Mouse (Mus musculus) forebrain, embryonic 15.5 days (tissue): ENCODE results near the gene Pkig. TPM values are rescaled to one million over a fixed set of nuclear protein-coding genes. Genes with fewer than 3 reads are reported as not detected.

Experiments
- ATAC-seq: fragments of 200-750 bp; cut with Nextera tagmentation; replicated peaks from 2 replicates; pipeline ENCODE4 v1.8.0; 2017; ENCODE audit warnings: mild to moderate bottlenecking, moderate TSS enrichment, moderate library complexity
- H3K27ac ChIP-seq: fragments of 300-500 bp; sonication (generic); replicated peaks from 2 replicates; pipeline ENCODE4 v1.5.1; 2015; ENCODE audit warnings: mild to moderate bottlenecking, inconsistent platforms
- H3K27me3 ChIP-seq: fragments of 300-500 bp; sonication (generic); 2 replicates; pipeline ENCODE4 v1.6.1; 2015; ENCODE audit warnings: inconsistent platforms
- H3K36me3 ChIP-seq: fragments of 300-500 bp; sonication (generic); 2 replicates; pipeline ENCODE4 v1.6.1; 2015; ENCODE audit warnings: mild to moderate bottlenecking, inconsistent platforms
- H3K4me1 ChIP-seq: fragments of 300-500 bp; sonication (generic); 2 replicates; pipeline ENCODE4 v1.6.1; 2015; ENCODE audit warnings: inconsistent platforms
- H3K4me2 ChIP-seq: fragments of 300-500 bp; sonication (generic); replicated peaks from 2 replicates; pipeline ENCODE4 v1.6.1; 2015; ENCODE audit warnings: mild to moderate bottlenecking, inconsistent platforms
- H3K4me3 ChIP-seq: fragments of 300-500 bp; sonication (generic); 2 replicates; pipeline ENCODE4 v1.5.1; 2015; ENCODE audit warnings: mild to moderate bottlenecking, inconsistent platforms
- H3K9ac ChIP-seq: fragments of 300-500 bp; sonication (generic); replicated peaks from 2 replicates; pipeline ENCODE4 v1.6.1; 2015; ENCODE audit warnings: mild to moderate bottlenecking, inconsistent platforms
- H3K9me3 ChIP-seq: fragments of 300-500 bp; sonication (generic); 2 replicates; pipeline ENCODE4 v1.6.1; 2016; ENCODE audit warnings: inconsistent platforms
- WGBS: fragments of 180-500 bp; shearing (Covaris S2); methylation state at CpG from one replicate; pipeline ENCODE4 v1.1.7; 2015; ENCODE audit warnings: mixed read lengths; 5-methylcytosine and 5-hydroxymethylcytosine counted together
- polyA plus RNA-seq: library from polyadenylated mRNA; unstranded; fragments of >200 nt; fragmentation: Nextera tagmentation; extraction: Ambion mirVana; gene quantifications from 2 replicates; pipeline ENCODE4 v1.2.1, GENCODE M21; 2015

Pkig gene
- polyA plus RNA-seq, 1 experiment from 2014 or later: 157 TPM

DNA sequence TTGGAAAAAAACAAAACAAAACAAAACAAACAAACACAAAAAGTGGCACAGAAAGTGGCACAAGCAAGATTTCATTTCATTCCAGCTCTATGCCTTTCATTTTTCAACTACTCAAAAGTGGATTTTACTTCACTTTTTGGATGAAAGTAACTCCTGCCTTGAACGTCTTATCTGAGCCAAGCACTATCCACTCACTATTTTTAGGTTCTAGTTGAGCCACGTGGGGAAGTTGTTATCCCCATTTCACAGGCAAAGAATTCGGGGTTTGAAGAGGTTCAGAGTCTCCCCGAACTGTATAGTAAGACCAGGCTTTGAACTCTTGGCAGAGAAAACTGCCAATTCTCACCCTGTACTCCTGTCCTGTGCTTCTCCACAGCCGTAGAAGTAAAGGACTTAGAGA lies 50.1 kb downstream of the Pkig start:
- no peaks in the 10 kb centered on the region for H3K9me3 ChIP-seq
- H3K4me3 ChIP-seq: no peak overlapping the region
- no peaks in the 10 kb centered on the region for H3K36me3 ChIP-seq
- ATAC-seq: no peak
- no peak overlapping the region for H3K9ac ChIP-seq
- WGBS: 93% methylated on average over 5 of the region's 5 CpGs
- no peak overlapping the region for H3K4me2 ChIP-seq
- H3K27ac ChIP-seq: no peak overlapping the region
- H3K27me3 ChIP-seq: no peaks in the 10 kb centered on the region
- no peaks in the 10 kb centered on the region for H3K4me1 ChIP-seq

DNA sequence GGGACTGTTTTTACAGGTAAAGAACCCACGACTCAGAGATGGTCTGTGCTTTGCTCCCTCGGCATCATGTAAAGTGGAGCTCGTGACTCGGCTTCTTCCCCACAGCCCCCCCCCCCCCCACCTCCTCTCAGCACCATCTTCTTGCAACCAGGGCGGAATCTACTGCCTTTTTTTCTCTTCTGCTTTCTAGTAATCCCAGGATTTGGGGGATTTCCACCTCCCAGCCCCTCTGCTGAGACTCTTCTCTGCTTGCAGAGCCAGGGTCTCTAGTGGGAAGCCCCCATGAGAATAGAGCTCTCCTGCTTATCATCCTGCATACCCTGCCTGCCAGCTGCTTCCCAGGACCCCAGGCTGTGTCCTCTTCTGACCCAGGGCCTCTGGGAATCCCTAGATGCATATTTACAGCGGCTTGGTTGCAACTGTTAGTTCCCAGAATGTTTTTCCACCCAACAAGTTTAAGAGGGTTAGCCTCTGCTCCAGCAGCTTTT lies 50.6 kb downstream of the Pkig start:
- no peaks in the 10 kb centered on the region for H3K9me3 ChIP-seq
- 77% methylated on average over 6 of the region's 6 CpGs for WGBS
- no peak for ATAC-seq

DNA sequence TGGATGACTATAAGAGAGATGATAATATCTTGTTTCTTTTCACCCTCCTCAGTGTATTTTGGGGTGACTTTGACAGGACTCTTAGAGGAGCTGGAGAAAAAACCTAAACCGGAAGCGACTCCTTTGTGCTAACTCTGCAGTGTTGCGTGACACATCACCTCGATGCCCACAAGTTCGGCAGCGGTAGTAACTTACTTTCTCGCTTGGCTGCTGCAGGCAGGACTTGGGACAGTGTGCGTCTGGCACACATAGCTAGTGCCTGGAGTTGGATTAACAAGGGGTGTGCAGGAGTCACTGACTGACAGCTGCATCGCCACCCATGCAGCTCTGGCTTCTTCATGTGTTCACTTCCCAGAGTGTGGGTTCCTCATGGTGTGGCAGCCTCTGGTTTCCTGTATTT lies 51.8 kb downstream of the Pkig start:
- Histone ChIP-seq H3K9ac (no peak overlapping the region), H3K36me3 (no peaks in the 10 kb centered on the region), H3K27me3 (no peaks in the 10 kb centered on the region), H3K4me1 (no peaks in the 10 kb centered on the region), H3K4me3 (no peak overlapping the region), H3K27ac (no peak overlapping the region), H3K4me2 (no peak overlapping the region), H3K9me3 (no peaks in the 10 kb centered on the region)
- no peak for ATAC-seq
- WGBS: 91% methylated on average over 9 of the region's 9 CpGs

More for the DNA sequence above, 50.6 kb downstream of the Pkig start:
- Histone ChIP-seq H3K4me3 (no peak overlapping the region), H3K4me2 (no peak overlapping the region), H3K36me3 (no peaks in the 10 kb centered on the region), H3K4me1 (no peaks in the 10 kb centered on the region), H3K27ac (no peak overlapping the region), H3K9ac (no peak overlapping the region), H3K27me3 (no peaks in the 10 kb centered on the region)

DNA sequence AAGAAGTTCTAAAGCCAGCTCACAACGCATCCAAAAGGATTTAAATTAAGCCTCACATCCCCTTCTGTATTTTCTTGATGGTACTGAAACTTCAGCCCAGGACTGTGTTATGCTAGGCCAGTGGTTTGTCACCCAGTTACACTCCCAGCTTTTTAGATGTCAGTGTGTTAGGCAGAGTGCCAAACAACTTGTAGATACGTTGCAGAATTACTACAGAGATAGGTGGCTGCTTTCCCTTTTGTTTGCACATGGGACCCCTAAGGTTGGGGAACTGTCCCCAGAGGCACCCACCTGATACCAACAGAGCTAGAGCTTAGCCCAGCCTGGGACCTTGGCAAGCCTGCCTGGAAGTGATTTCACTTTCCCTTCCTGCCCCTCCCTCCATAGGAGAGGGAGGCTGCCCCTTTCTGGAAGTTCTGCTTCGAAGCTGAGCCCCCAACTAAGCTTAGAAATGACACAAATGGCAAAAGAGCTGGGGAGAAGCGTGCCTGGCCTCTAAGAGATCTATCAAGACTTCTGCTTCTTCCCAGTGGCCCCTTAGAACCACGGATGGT lies 52.5 kb downstream of the Pkig start:
- WGBS: 85% methylated on average over 5 of the region's 5 CpGs
- no peak for ATAC-seq

DNA sequence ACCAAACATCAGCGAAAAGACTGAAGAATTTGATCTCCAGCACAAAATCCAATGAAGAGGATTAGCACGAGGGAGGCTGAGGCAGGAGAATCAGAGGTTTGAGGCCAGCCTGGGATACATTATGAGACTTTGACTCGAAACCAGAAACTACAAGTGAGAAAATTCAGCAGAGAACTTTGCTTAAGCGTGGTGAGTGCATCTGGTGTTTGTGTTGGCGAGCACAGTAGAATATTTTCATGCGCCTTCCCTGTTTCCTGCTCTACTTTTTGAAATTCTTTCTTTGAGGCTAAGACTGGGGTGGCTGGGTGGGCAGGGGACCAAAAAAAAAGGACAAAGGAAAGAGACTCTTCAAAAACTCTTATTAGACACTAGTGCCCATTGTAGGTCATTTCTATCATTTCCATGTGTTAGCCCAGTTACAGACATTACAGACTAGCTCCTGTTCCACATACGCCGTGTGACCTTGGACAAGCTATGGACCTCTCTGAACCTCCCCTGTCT lies 53.2 kb downstream of the Pkig start:
- no peak overlapping the region for H3K4me3 ChIP-seq
- no peak overlapping the region for H3K27ac ChIP-seq
- no peaks in the 10 kb centered on the region for H3K9me3 ChIP-seq
- H3K4me1 ChIP-seq: no peaks in the 10 kb centered on the region
- 89% methylated on average over 8 of the region's 8 CpGs for WGBS
- no peak for ATAC-seq
- no peak overlapping the region for H3K9ac ChIP-seq
- H3K27me3 ChIP-seq: no peaks in the 10 kb centered on the region
- no peak overlapping the region for H3K4me2 ChIP-seq
- no peaks in the 10 kb centered on the region for H3K36me3 ChIP-seq

More for the DNA sequence above, 52.5 kb downstream of the Pkig start:
- H3K9me3 ChIP-seq: no peaks in the 10 kb centered on the region
- no peak overlapping the region for H3K4me2 ChIP-seq
- H3K4me1 ChIP-seq: no peaks in the 10 kb centered on the region
- no peak overlapping the region for H3K4me3 ChIP-seq
- H3K27ac ChIP-seq: no peak overlapping the region
- H3K9ac ChIP-seq: no peak overlapping the region
- H3K27me3 ChIP-seq: no peaks in the 10 kb centered on the region
- no peaks in the 10 kb centered on the region for H3K36me3 ChIP-seq

DNA sequence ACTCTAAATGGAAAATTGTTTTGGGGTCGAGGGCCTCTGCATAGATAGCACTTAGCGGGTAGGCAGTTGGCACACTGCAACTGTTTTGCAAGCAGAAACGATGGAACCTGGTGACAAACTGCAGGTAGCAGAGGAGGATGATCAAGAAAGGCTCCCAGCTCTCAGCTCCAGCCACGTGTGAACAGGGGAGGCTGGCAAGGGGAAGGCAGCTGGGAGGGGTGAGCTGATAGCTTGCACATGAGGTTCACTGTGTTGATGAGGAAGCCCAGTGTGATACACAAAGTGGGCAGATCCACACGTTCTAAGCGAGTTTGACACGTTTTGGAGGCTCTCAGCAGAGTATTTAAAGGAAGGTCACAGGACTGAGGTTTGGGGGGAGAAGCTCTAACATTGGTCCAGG lies 54.3 kb downstream of the Pkig start:
- H3K4me2 ChIP-seq: no peak overlapping the region
- WGBS: 79% methylated on average over 7 of the region's 7 CpGs
- H3K9me3 ChIP-seq: no peaks in the 10 kb centered on the region
- no peak overlapping the region for H3K27ac ChIP-seq
- no peak overlapping the region for H3K9ac ChIP-seq
- no peaks in the 10 kb centered on the region for H3K27me3 ChIP-seq
- H3K4me1 ChIP-seq: no peaks in the 10 kb centered on the region
- no peak overlapping the region for H3K4me3 ChIP-seq
- no peak for ATAC-seq
- no peaks in the 10 kb centered on the region for H3K36me3 ChIP-seq

DNA sequence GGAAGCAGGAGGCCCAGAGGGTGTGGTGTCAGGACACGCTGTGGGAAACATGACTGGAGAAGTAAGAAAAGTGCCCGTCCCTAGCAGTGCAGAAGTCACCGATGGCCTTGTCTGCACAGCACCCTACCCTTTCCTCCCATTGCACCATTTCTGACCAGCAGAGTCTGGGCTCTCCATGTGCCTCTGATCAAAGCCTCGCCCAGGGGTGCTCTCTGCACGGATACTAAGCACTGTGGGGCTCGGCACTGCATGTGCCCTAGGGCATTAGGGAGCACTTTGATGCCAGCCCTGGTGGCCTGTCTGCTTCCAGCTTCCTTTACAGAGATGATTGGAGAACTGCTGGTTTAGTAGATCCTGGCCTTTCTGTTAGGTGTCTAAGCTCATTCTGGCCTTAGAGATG lies 54.7 kb downstream of the Pkig start:
- Histone ChIP-seq H3K9me3 (no peaks in the 10 kb centered on the region), H3K4me3 (no peak overlapping the region), H3K27me3 (no peaks in the 10 kb centered on the region), H3K27ac (no peak overlapping the region), H3K4me2 (no peak overlapping the region), H3K4me1 (no peaks in the 10 kb centered on the region), H3K9ac (no peak overlapping the region), H3K36me3 (no peaks in the 10 kb centered on the region)
- WGBS: 85% methylated on average over 6 of the region's 6 CpGs
- ATAC-seq: no peak

DNA sequence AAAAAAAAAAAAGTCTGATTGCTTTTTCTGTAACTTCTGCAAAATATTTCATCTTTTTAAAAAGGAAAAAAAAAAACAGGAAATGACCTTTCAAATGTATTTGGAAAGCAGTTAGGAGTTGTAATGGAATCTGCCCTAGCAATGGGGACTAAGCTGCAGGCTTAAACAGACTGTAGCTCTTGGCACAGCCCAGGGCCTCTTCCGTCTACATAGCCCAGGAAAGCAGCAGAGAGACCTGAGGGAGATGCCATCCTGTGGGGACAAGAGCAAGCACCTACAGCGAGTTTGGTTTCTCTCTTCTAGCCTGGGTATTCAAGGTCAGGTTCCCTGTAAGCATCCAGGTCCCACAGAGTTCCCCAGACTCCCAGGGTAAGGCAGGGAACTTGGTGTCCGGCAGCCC lies 55.2 kb downstream of the Pkig start:
- Histone ChIP-seq H3K27ac (no peak overlapping the region), H3K4me1 (peaks cover under 1% of the 10 kb centered on the region; the same call in 1 of the 2 replicates), H3K27me3 (no peaks in the 10 kb centered on the region), H3K4me3 (no peak overlapping the region), H3K4me2 (no peak overlapping the region), H3K36me3 (no peaks in the 10 kb centered on the region), H3K9ac (no peak overlapping the region), H3K9me3 (no peaks in the 10 kb centered on the region)
- ATAC-seq: no peak
- 84% methylated on average over 3 of the region's 3 CpGs for WGBS

DNA sequence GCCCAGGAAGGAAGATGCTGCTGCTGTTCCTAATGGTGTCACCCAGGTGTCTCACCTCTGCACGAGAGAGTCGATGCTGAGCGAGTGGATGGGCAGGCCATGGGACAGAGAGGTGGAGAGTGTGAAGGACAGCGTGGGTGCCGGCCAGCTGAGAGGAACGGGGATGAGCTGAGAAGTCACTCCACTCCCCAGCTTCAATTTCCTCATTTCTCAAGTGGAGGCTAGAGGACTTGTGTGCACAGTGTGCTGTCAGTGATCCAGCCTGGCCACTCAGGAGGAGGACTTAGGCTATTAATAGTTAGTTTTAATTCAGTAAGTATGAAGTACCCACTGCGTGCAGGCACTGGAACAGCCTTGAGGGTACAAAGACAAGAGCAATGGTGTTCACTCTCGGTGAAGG lies 58.3 kb downstream of the Pkig start:
- Histone ChIP-seq H3K9me3 (no peaks in the 10 kb centered on the region), H3K36me3 (no peaks in the 10 kb centered on the region), H3K27me3 (no peaks in the 10 kb centered on the region), H3K9ac (no peak overlapping the region), H3K27ac (0 out of 2 replicates have a peak overlapping the region, but pooled peaks have one; percentile 34), H3K4me2 (no peak overlapping the region), H3K4me1 (peaks cover 15% of the 10 kb centered on the region), H3K4me3 (no peak overlapping the region)
- ATAC-seq: no peak
- 54% methylated on average over 8 of the region's 8 CpGs for WGBS

DNA sequence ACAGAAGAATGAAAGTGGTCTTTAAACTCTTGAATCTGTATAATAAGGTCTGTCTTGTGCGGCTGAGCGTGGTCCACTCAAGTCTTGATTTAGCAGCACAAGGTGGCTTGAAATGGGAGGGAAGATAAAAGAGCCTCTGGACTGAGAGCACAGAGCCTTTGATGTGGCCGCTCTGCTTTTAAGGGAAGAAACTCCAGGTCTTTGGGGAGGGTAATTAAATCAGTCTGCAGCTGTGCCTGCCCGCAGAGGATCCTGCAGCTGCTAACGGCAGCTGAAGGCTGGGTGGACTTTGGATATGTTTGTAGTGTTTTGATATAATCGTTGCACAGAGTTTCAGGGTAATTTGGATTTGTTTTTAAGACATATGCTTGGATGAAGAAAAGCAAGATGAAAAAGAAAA lies 58.7 kb downstream of the Pkig start:
- WGBS: 13% methylated on average over 6 of the region's 6 CpGs
- Histone ChIP-seq H3K27me3 (no peaks in the 10 kb centered on the region), H3K4me1 (peaks cover 17% of the 10 kb centered on the region), H3K27ac (0 out of 2 replicates have a peak overlapping the region, but pooled peaks have one; percentile 34), H3K9me3 (no peaks in the 10 kb centered on the region), H3K4me3 (no peak overlapping the region), H3K9ac (no peak overlapping the region), H3K36me3 (no peaks in the 10 kb centered on the region), H3K4me2 (no peak overlapping the region)
- no peak for ATAC-seq

DNA sequence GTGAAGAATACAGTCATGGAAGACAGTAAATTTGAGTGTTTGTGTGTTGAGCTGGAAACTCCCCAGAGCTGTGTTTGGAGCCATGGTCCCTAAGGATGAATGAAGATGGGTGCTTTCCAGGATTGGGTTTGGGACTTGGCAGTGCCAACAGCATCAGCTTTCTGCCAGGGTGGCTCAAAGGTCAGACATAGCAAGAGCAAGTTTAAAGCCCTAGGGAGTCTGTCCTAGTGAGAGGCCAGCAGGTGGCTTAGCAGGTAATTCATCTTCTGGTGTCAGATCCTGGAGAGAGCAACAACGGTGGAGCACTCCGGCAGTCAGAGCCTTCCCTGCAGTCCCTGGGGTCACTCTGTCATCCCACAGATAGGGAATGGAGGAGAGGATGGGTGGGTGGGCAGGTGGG lies 60.3 kb downstream of the Pkig start:
- H3K36me3 ChIP-seq: no peaks in the 10 kb centered on the region
- H3K27me3 ChIP-seq: no peaks in the 10 kb centered on the region
- no peaks in the 10 kb centered on the region for H3K9me3 ChIP-seq
- H3K4me1 ChIP-seq: peaks cover 32% of the 10 kb centered on the region
- no peak overlapping the region for H3K4me2 ChIP-seq
- H3K9ac ChIP-seq: 0 out of 2 replicates have a peak overlapping the region, but pooled peaks have one; percentile 3
- peak overlapping the region; percentile 50 for H3K27ac ChIP-seq
- WGBS: 63% methylated on average over 2 of the region's 2 CpGs
- H3K4me3 ChIP-seq: no peak overlapping the region
- ATAC-seq: no peak

DNA sequence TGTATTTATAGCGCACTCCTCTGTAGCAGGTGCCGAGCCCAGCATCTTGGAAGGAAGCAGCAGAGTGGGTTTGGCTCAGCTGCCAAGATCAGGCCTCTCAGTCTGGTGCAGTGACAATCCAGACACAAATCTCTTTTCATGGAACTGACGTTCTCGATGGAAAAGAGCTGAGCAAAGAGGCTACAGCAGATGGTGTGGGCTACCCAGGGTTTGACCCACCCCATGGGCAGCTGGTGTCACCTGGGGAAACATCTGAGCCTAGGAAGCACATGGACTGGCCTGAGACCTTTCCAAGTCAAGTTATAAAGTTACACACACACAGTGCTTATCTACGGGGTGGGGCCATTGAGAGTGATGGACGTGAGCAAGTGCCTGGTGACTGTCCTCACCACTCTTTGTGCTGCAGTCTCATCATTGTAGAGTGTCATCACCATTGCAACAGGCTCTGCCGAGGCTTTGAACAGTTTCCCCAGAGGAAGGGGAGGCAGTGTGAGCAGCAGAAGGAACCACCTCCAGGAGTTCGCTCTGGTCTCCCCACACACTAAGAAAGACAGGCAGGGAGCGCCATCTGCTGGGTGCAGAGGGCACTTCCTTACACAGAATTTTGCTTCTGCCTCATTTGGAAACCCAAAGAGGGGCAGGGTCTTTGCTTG lies 60.9 kb downstream of the Pkig start:
- H3K4me3 ChIP-seq: no peak overlapping the region
- H3K36me3 ChIP-seq: no peaks in the 10 kb centered on the region
- no peaks in the 10 kb centered on the region for H3K9me3 ChIP-seq
- H3K9ac ChIP-seq: 0 out of 2 replicates have a peak overlapping the region, but pooled peaks have one; percentile 3
- no peak overlapping the region for H3K4me2 ChIP-seq
- 41% methylated on average over 9 of the region's 9 CpGs for WGBS
- H3K4me1 ChIP-seq: peaks cover 32% of the 10 kb centered on the region
- H3K27me3 ChIP-seq: no peaks in the 10 kb centered on the region
- peak overlapping the region; percentile 50 for H3K27ac ChIP-seq
- peak; percentile 78 for ATAC-seq
